Mouse (Mus musculus): ENCODE data around the gene Gm45208.
"Not testable (repeated sequence)": the region's sequence is repeated elsewhere in the genome, so short reads cannot be mapped to it uniquely, and the experiment has no call there.

Gene Gm45208

GRCm38 (mm10) chrX:7721514-7722281 lies at the start of gene Gm45208:
Gene Gm45208 (plus strand): TSS chrX:7722245.
- DNase-seq (ENCODE audit: low spot score) = peak; percentile 68

- peak; percentile 32 for DNase-seq (ENCODE audit: low spot score)
Observed at GRCm38 (mm10) chrX:7672739-7673138, 49.3 kb upstream of the Gm45208 start.

GRCm38 (mm10) chrX:7673578-7674281 lies 48.3 kb upstream of the Gm45208 start:
- peak; percentile 43 for DNase-seq (ENCODE audit: low spot score)

- DNase-seq (ENCODE audit: low spot score) = peak; percentile 34
Observed at GRCm38 (mm10) chrX:7674284-7675000, 47.6 kb upstream of the Gm45208 start.

- DNase-seq (ENCODE audit: low spot score) = no peak
Observed at GRCm38 (mm10) chrX:7675001-7675380, 47.1 kb upstream of the Gm45208 start.

GRCm38 (mm10) chrX:7678986-7679385 lies 43.1 kb upstream of the Gm45208 start:
- DNase-seq (ENCODE audit: low spot score) = no peak

GRCm38 (mm10) chrX:7679405-7680056 lies 42.5 kb upstream of the Gm45208 start:
- peak; percentile 87 for DNase-seq (ENCODE audit: low spot score)

GRCm38 (mm10) chrX:7680057-7680412 lies 42.0 kb upstream of the Gm45208 start:
- DNase-seq (ENCODE audit: low spot score) = no peak

- DNase-seq (ENCODE audit: low spot score) = no peak
Observed at GRCm38 (mm10) chrX:7680864-7681263, 41.2 kb upstream of the Gm45208 start, which contains the start of gene Magix. Gene Magix (minus strand): TSS chrX:7681251.

GRCm38 (mm10) chrX:7688321-7688720 lies 33.7 kb upstream of the Gm45208 start:
- DNase-seq (ENCODE audit: low spot score) = no peak

GRCm38 (mm10) chrX:7690486-7690885 lies 31.6 kb upstream of the Gm45208 start:
- no peak for DNase-seq (ENCODE audit: low spot score)

- no peak for DNase-seq (ENCODE audit: low spot score)
Observed at GRCm38 (mm10) chrX:7692862-7693261, 29.2 kb upstream of the Gm45208 start.

- DNase-seq (ENCODE audit: low spot score) = no peak
Observed at GRCm38 (mm10) chrX:7696520-7696919, 25.5 kb upstream of the Gm45208 start.

GRCm38 (mm10) chrX:7696954-7697381 lies 25.1 kb upstream of the Gm45208 start, which contains the start of gene Gpkow:
Gene Gpkow (plus strand): TSS chrX:7697131.
- peak; percentile 79 for DNase-seq (ENCODE audit: low spot score)

GRCm38 (mm10) chrX:7713764-7714134 lies 8.3 kb upstream of the Gm45208 start:
- not testable (repeated sequence) for DNase-seq (ENCODE audit: low spot score)

- peak; percentile 92 for DNase-seq (ENCODE audit: low spot score)
Observed at GRCm38 (mm10) chrX:7714135-7714899, 7.7 kb upstream of the Gm45208 start, which contains the start of gene Wdr45. Gene Wdr45 (plus strand): TSS chrX:7714333.

GRCm38 (mm10) chrX:7716058-7716457 lies 6.0 kb upstream of the Gm45208 start:
- not testable (repeated sequence) for DNase-seq (ENCODE audit: low spot score)

GRCm38 (mm10) chrX:7722282-7722611 lies 202 bp downstream of the Gm45208 start:
- no peak for DNase-seq (ENCODE audit: low spot score)

GRCm38 (mm10) chrX:7722691-7723090 lies 646 bp downstream of the Gm45208 start:
- no peak for DNase-seq (ENCODE audit: low spot score)

GRCm38 (mm10) chrX:7724135-7724534 lies 2.1 kb downstream of the Gm45208 start:
- no peak for DNase-seq (ENCODE audit: low spot score)

- DNase-seq (ENCODE audit: low spot score) = no peak
Observed at GRCm38 (mm10) chrX:7725841-7726240, 3.8 kb downstream of the Gm45208 start.

Data from urinary bladder, postnatal 14 days (tissue).